Mouse (Mus musculus) liver, embryonic 11.5 days (tissue): ENCODE measurements around the gene Tpst2. TPM values are rescaled to one million over a fixed set of nuclear protein-coding genes. Genes with fewer than 3 reads are reported as not detected.

Experiments
- ATAC-seq: fragments of 200-750 bp; cut with Nextera tagmentation; replicated peaks from 2 replicates; pipeline ENCODE4 v1.8.0; 2017; ENCODE audit warnings: moderate number of reproducible peaks, mild to moderate bottlenecking, moderate TSS enrichment, moderate library complexity; ENCODE audit not compliant: low FRiP score
- DNase-seq: peaks from one replicate; pipeline ENCODE4 v3.0.0-alpha.2; 2017; ENCODE audit warnings: low spot score
- H3K27ac ChIP-seq: fragments of 300-500 bp; sonication (generic); 2 replicates; pipeline ENCODE4 v1.5.1; 2014; ENCODE audit warnings: mild to moderate bottlenecking, low read depth, low read length, control low read depth
- H3K27me3 ChIP-seq: fragments of 300-500 bp; sonication (generic); replicated peaks from 2 replicates; pipeline ENCODE4 v1.6.1; 2014; ENCODE audit warnings: low read length, mixed read lengths; ENCODE audit not compliant: control insufficient read depth, insufficient read depth
- H3K36me3 ChIP-seq: fragments of 300-500 bp; sonication (generic); 2 replicates; pipeline ENCODE4 v1.6.1; 2014; ENCODE audit warnings: mild to moderate bottlenecking, low read length, moderate library complexity, mixed read lengths; ENCODE audit not compliant: control insufficient read depth, insufficient read depth
- H3K4me1 ChIP-seq: fragments of 300-500 bp; sonication (generic); replicated peaks from 2 replicates; pipeline ENCODE4 v1.6.1; 2014; ENCODE audit warnings: low read length, mixed read lengths; ENCODE audit not compliant: control insufficient read depth, insufficient read depth
- H3K4me2 ChIP-seq: fragments of 300-500 bp; sonication (generic); 2 replicates; pipeline ENCODE4 v1.6.1; 2014; ENCODE audit warnings: mild to moderate bottlenecking, control low read depth, moderate library complexity
- H3K4me3 ChIP-seq: fragments of 300-500 bp; sonication (generic); 2 replicates; pipeline ENCODE4 v1.5.1; 2014; ENCODE audit warnings: low read depth, low read length, control low read depth
- H3K9ac ChIP-seq: fragments of 300-500 bp; sonication (generic); 2 replicates; pipeline ENCODE4 v1.6.1; 2014; ENCODE audit warnings: low read depth, low read length, control low read depth
- H3K9me3 ChIP-seq: fragments of 300-500 bp; sonication (generic); 2 replicates; pipeline ENCODE4 v1.6.1; 2016; ENCODE audit warnings: low read length, inconsistent platforms, mixed read lengths; ENCODE audit not compliant: control insufficient read depth
- WGBS: fragments of 180-500 bp; shearing (Covaris S2); extraction: QIAGEN DNeasy Blood & Tissue Kit; methylation state at CpG from one replicate; pipeline ENCODE4 v1.1.7; 2014; 5-methylcytosine and 5-hydroxymethylcytosine counted together
- polyA plus RNA-seq: library from polyadenylated mRNA; unstranded; fragments of >200 nt; fragmentation: Nextera tagmentation; extraction: Ambion mirVana; gene quantifications from 2 replicates; pipeline ENCODE4 v1.2.1, GENCODE M21; 2014

The Tpst2 gene
- polyA plus RNA-seq, 1 experiment from 2014 or later = 66.0 TPM

DNA sequence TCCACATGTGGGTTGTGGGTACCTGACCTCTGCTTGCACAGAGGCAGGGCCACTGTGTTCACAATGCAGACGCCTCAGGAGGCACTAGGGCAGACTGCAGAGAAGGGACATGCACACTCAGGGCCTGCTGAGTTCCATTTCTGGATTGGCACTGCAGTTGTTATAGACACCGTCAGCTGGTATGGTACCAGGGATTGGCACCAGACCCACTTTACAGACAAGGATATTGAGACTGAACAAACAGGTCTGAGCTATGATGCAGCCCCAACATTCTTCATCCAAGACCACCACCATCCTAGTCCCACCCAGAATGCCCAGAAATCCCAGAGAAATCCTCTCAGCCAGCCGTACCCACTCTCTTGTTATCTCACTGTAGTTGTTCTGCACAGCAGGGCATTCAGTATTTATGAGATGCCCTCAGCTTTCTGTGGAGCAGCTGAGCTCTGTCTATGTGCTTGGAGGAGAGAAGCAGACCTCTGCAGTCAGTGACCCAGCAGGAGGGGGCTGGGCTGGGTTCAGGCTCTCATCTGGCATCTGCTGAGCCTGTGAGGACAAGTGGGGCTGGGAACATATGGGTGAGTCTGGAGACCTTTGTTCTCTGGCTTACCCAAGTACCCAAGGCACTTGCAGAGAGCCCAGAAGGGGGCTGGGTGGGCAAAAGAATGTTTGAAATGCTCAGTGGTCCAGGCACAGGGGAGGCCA lies 37.6 kb upstream of the Tpst2 start:
- WGBS = 74% methylated on average over 3 of the region's 3 CpGs
- no peak overlapping the region for H3K27ac ChIP-seq
- ATAC-seq (no peak), DNase-seq (no peak)
- H3K27me3 ChIP-seq = peaks cover 16% of the 10 kb centered on the region
- H3K4me2 ChIP-seq = no peak overlapping the region
- H3K4me3 ChIP-seq = no peak overlapping the region
- peaks cover 17% of the 10 kb centered on the region for H3K4me1 ChIP-seq
- H3K9ac ChIP-seq = no peak overlapping the region
- H3K9me3 ChIP-seq = peaks cover 3% of the 10 kb centered on the region; the same call in 1 of the 2 replicates
- H3K36me3 ChIP-seq = no peaks in the 10 kb centered on the region

DNA sequence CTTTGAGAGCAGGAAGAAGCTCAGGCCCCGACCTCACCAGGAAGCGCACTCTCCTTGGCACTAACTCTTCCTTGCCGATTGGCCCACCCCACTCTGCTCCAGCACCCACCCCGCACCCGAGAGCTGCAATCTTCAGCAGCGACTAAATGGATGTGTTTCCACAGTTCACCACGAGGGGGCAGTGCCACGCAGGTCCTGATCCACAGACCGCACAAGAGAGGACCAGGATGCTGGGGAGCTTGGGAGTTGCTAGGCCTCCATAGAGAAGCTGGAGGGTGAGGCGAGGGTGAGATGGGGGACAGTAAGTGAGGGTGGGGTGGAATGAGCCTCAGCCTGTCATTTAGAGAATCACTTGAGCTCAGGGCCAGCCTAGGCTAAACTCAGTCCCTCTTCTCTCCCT lies 35.7 kb upstream of the Tpst2 start:
- Histone ChIP-seq H3K4me1 (peaks cover 24% of the 10 kb centered on the region), H3K27me3 (peaks cover 16% of the 10 kb centered on the region), H3K4me3 (no peak overlapping the region), H3K9ac (no peak overlapping the region), H3K4me2 (peak overlapping the region; percentile 26), H3K36me3 (no peaks in the 10 kb centered on the region), H3K27ac (no peak overlapping the region), H3K9me3 (peaks cover 3% of the 10 kb centered on the region; the same call in 1 of the 2 replicates)
- peak; percentile 83 for DNase-seq
- 4% methylated on average over 10 of the region's 10 CpGs for WGBS
- peak; percentile 35 for ATAC-seq

DNA sequence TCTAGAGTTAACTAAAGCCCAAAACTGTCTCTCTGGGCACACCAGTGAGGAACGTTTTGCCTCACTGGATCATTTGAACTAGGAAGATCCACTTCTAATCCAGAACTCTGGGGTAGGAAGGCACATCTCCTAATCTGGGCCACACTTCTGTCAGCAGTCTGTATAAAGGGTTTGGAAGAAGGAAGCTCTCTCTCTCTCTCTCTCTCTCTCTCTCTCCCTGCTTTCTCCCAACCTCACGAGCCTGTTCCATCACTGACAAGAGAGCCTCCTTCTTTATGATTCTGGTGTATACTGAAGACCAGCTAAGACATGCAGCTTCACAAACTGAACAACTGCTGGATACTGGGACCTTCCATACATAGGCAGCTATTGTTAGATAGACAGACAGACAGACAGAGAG lies 34.6 kb upstream of the Tpst2 start:
- no peak for DNase-seq
- peaks cover 24% of the 10 kb centered on the region for H3K4me1 ChIP-seq
- 54% methylated on average over 2 of the region's 2 CpGs for WGBS
- H3K36me3 ChIP-seq = no peaks in the 10 kb centered on the region
- no peak overlapping the region for H3K9ac ChIP-seq
- H3K4me3 ChIP-seq = no peak overlapping the region
- H3K27ac ChIP-seq = peak overlapping the region; percentile 89
- H3K27me3 ChIP-seq = peaks cover 14% of the 10 kb centered on the region
- peaks cover 3% of the 10 kb centered on the region; the same call in 1 of the 2 replicates for H3K9me3 ChIP-seq
- ATAC-seq = no peak
- H3K4me2 ChIP-seq = no peak overlapping the region

DNA sequence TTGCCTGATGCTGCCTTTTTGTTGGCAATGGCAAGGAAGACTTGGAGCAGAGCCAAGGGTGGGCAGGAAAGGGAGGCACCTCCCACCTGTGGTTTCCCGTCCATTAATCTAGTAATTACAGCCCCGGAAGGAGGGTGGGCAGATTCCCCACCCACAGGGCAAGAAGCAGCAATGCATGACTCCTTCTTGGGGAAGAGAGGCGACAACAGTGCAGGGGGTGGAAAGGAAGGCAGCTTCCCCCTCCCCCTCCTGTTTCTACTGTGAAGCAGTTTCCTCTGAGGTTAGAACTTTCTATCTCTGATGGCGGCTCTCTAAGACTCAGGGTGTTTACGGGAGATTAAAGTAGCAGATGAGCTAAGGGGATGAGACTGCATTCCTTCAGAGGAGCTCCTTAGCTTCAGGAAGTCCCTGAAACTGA lies 34.1 kb upstream of the Tpst2 start:
- DNase-seq = no peak
- Histone ChIP-seq H3K9ac (no peak overlapping the region), H3K4me2 (no peak overlapping the region), H3K27me3 (peaks cover 9% of the 10 kb centered on the region), H3K36me3 (no peaks in the 10 kb centered on the region), H3K9me3 (peaks cover 3% of the 10 kb centered on the region; the same call in 1 of the 2 replicates), H3K4me1 (peaks cover 24% of the 10 kb centered on the region), H3K4me3 (no peak overlapping the region), H3K27ac (peak overlapping the region; percentile 89)
- peak; percentile 65 for ATAC-seq
- 36% methylated on average over 5 of the region's 5 CpGs for WGBS

DNA sequence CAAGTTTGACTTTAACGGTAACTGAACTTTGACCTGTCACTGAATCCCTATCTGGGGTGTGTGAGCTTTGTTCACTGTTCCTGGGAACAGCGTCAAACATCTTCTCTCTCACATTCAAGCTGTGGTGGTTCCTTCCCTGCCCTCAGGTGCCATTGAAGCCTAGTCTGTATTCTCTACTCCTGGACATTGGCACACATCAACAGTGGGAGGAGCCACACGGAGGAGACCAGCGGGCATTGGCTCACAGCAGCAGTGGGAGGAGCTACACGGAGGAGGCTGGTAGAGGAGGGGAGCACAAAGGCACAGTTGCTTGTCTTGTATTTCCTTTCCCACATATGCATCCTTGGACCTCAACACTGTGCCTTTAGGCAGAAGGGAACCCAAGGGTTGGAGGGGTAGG lies 33.5 kb upstream of the Tpst2 start:
- ATAC-seq (no peak), DNase-seq (no peak)
- no peak overlapping the region for H3K9ac ChIP-seq
- no peak overlapping the region for H3K4me3 ChIP-seq
- H3K4me1 ChIP-seq = peaks cover 21% of the 10 kb centered on the region
- H3K9me3 ChIP-seq = peaks cover 3% of the 10 kb centered on the region; the same call in 1 of the 2 replicates
- no peak overlapping the region for H3K4me2 ChIP-seq
- H3K27me3 ChIP-seq = peaks cover 5% of the 10 kb centered on the region; the same call in 1 of the 2 replicates
- no peaks in the 10 kb centered on the region for H3K36me3 ChIP-seq
- WGBS = 60% methylated on average over 5 of the region's 5 CpGs
- H3K27ac ChIP-seq = peak overlapping the region; percentile 89

DNA sequence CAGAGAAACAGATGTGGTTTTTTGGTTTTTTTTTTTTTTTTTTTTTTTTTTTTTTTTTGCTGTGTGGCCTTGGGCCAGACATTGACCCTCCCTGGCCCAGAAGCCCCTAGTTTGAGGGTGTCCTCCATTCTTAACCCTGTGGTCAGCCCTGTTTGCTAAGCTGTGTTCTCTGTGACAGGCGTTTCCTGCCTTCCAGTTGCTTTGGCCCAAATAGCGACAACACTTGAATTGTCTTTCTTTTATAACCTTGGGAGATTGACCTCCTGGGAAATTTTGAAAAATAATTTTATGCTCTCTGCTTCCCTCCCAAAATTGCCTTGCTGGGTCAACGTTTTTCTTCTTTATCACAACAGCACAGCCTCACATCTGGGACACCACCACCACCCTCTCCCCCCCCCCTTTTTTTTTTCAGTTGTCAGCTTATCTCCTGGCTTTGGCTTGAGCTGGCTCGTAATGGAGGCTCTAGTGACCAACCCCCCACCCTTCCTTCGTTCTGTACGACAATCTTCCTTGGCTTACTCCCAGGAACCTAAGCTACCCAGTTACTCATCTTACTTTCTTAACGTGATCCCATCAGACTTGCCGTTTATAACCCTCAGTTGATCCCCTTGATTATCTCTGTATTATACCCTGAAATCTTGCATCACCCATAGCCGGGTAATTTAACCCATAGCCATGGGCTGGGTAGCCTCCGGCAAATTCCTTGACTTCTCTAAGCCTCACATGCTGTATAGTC lies 32.8 kb upstream of the Tpst2 start:
- Histone ChIP-seq H3K36me3 (no peaks in the 10 kb centered on the region), H3K9ac (no peak overlapping the region), H3K27me3 (no peaks in the 10 kb centered on the region), H3K4me2 (peak overlapping the region; percentile 18), H3K4me1 (peaks cover 21% of the 10 kb centered on the region), H3K27ac (peak overlapping the region; percentile 89), H3K9me3 (peaks cover 3% of the 10 kb centered on the region; the same call in 1 of the 2 replicates), H3K4me3 (no peak overlapping the region)
- DNase-seq (no peak), ATAC-seq (peak; percentile 50)
- WGBS = 35% methylated on average over 10 of the region's 10 CpGs

DNA sequence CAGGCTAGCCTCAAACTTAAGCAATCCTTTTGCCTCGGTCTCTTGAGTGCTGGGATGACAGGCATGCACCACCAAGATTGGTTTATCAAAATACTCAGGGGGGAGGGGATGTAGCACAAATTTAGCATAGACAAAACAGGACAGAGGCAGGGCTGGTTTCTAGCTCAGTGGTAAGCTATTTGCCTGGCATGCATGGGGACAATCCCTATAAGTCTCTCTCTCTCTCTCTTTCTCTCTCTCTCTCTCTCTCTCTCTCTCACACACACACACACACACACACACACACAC lies 32.3 kb upstream of the Tpst2 start:
- H3K4me1 ChIP-seq = peaks cover 21% of the 10 kb centered on the region
- peak; percentile 35 for ATAC-seq
- H3K4me3 ChIP-seq = no peak overlapping the region
- H3K27ac ChIP-seq = peak overlapping the region; percentile 89
- no peak for DNase-seq
- peaks cover 3% of the 10 kb centered on the region; the same call in 1 of the 2 replicates for H3K9me3 ChIP-seq
- H3K9ac ChIP-seq = no peak overlapping the region
- H3K36me3 ChIP-seq = no peaks in the 10 kb centered on the region
- WGBS = 38% methylated on average over 1 of the region's 1 CpGs
- H3K27me3 ChIP-seq = no peaks in the 10 kb centered on the region
- H3K4me2 ChIP-seq = peak overlapping the region; percentile 18

DNA sequence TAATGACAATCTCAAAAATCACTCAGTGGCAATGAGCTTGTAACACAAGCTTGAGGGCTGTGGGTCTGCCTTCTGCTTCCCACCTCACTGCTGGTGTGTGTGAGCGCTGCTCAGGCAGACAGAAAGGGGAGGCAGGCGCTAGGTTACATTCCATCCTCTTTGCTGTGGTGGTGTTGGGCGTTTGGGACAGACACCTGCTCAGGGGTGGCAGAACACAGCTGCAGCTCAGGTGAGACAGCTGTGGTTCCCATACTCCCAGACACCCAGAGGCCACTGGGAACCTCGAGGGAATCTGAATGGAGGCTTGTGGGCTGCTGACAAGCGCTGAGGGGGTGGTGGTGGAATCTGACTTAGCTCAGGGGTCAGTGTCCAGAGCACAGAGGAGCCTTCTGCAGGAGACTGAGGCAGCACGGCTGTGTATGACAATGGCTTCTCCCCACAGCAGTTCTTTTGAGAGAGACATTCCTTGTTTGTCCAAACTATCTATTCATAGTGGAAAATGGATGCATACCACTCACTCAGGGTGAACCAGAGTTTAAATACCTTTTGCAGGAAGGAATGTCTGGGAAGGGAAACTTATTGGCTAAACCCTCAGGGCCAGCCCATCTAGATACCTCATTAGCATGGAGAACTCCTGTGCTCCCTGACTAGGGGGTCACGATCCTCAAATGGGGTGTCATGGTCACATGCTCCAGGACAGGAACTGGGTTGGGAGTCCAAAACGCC lies 31.4 kb upstream of the Tpst2 start:
- H3K4me3 ChIP-seq = no peak overlapping the region
- peaks cover 21% of the 10 kb centered on the region for H3K4me1 ChIP-seq
- no peaks in the 10 kb centered on the region for H3K27me3 ChIP-seq
- peak overlapping the region; percentile 45; the same call in 1 of the 2 replicates for H3K27ac ChIP-seq
- DNase-seq (no peak), ATAC-seq (no peak)
- H3K9ac ChIP-seq = no peak overlapping the region
- no peaks in the 10 kb centered on the region for H3K36me3 ChIP-seq
- H3K4me2 ChIP-seq = no peak overlapping the region
- H3K9me3 ChIP-seq = peaks cover 3% of the 10 kb centered on the region; the same call in 1 of the 2 replicates
- 56% methylated on average over 8 of the region's 8 CpGs for WGBS
